Mouse (Mus musculus) brain, adult 10 weeks (tissue): ENCODE measurements around the gene Sptbn4. TPM values are rescaled to one million over a fixed set of nuclear protein-coding genes. Genes with fewer than 3 reads are reported as not detected.

ENCODE experiments used
- polyA plus RNA-seq: library from polyadenylated mRNA; stranded (reverse); fragments of 350-450 nt; fragmentation: Illumina TruSeq; extraction: RNeasy Lipid Tissue Mini Kit (QIAGEN cat#74804); gene quantifications from one replicate; pipeline ENCODE4 v1.2.3, GENCODE M21; 2015; ENCODE audit warnings: low read depth, low replicate concordance

Sptbn4 gene
- 71.8 TPM for polyA plus RNA-seq

DNA sequence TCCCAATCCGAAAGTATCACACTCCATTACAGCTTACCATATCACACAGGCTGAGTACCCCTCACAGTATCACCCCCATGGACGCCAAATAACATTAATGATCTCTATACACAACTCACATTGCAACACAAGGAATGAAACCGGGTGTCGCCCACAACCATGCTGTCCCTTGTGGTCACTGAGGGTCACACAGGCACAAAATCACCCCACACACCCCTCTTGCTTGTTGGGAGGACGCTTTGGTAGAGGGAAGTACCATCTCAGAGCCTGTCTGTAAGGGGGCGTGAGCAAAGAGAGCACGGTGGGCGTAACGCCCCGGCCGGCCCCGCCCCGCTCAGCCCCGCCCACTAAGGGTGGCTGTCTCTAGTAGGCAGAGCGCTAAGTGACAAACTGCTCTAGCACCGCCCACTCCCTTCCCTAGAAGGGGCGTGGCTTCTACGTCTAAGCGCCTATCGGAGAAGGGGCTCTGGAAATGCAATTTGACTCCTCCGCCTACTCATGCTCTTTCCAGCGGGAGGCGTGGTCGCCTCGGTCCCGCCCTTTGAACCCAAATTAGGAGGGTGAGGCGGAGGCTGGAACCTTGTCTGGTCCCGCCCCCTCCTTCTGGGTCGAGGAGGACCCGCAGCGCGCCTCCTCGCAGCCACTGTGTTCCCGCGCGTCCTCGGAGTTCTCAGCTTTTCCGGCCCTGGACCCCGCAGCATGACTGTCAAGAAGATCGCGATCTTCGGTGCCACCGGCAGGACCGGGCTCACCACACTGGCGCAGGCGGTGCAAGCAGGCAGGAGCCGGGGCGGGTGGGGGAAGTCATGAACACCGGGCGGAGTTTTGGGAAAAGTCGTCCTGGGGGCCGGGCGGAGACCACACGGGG is at the start of gene Sptbn4, which contains the start of gene Blvrb:
Gene Sptbn4 (minus strand): TSS at position 268 of the 868 bp plus-strand sequence.
Gene Blvrb (plus strand): TSS at position 560 of the 868 bp plus-strand sequence.

GRCm38 (mm10) chr7:27486770-27487697 is 39.5 kb upstream of the Sptbn4 start, which contains the start of gene Sertad1:
Sertad1 (plus strand) TSS chr7:27486910.

GRCm38 (mm10) chr7:27473156-27473834 is 25.8 kb upstream of the Sptbn4 start, which contains the start of gene Sertad3:
Sertad3 (plus strand) TSS chr7:27473768.

DNA sequence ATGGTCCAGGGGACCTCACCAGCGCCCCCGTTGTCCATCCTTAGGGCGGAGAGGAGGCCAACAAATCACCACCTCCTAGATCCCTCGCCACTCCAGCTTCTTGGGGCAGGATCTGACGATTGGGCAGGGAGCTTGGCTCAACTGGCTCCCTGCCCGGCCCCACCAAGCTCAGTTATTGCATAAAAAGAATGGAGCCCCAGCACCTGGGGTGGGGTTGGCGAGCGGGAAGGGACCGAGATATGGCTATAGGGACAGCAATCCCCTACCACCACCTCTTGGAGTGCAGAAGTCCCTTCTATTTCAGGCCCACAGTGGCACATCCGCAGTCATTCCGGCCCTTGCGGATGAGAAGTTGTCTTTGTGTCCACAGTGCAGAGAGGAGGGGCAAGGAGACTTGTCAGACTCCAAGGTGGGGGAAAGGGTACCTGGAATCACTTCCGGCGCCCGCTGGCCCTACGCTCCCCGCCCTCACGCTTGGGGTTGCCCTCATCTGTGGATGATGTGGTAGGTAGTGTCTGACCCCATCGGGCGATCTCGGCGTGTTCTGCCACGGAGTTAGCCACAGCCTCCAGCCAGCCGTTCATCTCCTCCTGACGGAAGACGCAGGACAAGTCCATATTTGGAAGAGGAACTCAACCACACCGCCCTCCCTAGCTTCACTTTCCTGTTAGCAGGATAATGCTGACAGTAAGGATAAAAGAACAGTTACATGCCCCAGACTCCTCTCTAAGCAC is 90.5 kb downstream of the Sptbn4 start, which contains the start of gene Gm20479:
Gene Gm20479 (minus strand): TSS at position 559 of the 734 bp plus-strand sequence.

GRCm38 (mm10) chr7:27355745-27356240 is 91.7 kb downstream of the Sptbn4 start, which contains the start of gene Shkbp1:
Shkbp1 (minus strand) TSS chr7:27356019.

DNA sequence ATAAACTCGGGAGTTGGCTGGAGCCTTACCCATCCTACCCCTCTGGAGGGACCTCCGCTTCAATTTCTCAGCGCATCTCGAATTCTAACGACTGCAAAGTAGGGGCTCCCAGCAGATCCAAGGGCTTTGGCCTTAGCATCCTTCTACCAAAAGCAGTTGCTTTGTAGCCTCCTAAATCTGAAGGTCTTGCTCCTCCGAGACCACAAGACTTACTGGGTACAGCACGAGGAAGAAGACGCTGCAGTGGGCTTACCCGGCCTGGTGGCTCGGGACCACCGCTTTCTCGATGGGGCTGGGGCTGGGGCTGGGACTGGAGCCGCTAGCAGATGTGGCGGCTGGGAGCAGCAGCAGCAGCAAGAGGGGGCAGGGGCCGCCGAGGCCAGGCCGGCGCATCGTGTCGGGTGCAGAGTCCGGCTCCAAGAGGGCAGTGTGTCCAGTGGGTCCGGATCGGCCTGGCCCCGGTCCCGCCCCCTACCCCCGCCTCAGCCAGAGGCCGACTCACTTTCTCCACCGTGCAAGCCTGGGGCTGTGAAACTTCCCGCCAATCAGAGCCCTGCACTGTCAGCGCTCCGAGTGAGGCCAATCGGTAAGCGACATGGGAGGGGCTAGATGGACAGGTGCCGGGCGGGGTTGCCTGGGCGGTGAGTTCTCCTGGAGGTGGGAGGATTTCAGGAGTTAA is 110.2 kb downstream of the Sptbn4 start, which contains the start of gene Ltbp4:
Gene Ltbp4 (minus strand): TSS at position 518 of the 679 bp plus-strand sequence.

Other genes starting within 250 kb of the Sptbn4 start
- 6.2 TPM for gene Itpkc, start 219.0 kb downstream of the Sptbn4 start, polyA plus RNA-seq
- gene Coq8b, start 214.7 kb downstream of the Sptbn4 start, polyA plus RNA-seq: 25.0 TPM
- 57.8 TPM for gene Numbl, start 189.3 kb downstream of the Sptbn4 start, polyA plus RNA-seq
- gene Ltbp4, start 110.0 kb downstream of the Sptbn4 start, polyA plus RNA-seq: 31.2 TPM
- 29.2 TPM for gene Shkbp1, start 91.7 kb downstream of the Sptbn4 start, polyA plus RNA-seq
- not detected for gene Gm20479, start 90.3 kb downstream of the Sptbn4 start, polyA plus RNA-seq
- 22.0 TPM for gene Blvrb, start 292 bp upstream of the Sptbn4 start, polyA plus RNA-seq
- 4.7 TPM for gene Sertad3, start 26.1 kb upstream of the Sptbn4 start, polyA plus RNA-seq
- gene Sertad1, start 39.2 kb upstream of the Sptbn4 start, polyA plus RNA-seq: 18.4 TPM
- gene Prx, start 51.6 kb upstream of the Sptbn4 start, polyA plus RNA-seq: 0.22 TPM
- not detected for gene Hipk4, start 75.6 kb upstream of the Sptbn4 start, polyA plus RNA-seq
- gene Pld3, start 105.5 kb upstream of the Sptbn4 start, polyA plus RNA-seq: 607 TPM
- 21.4 TPM for gene 2310022A10Rik, start 105.5 kb upstream of the Sptbn4 start, polyA plus RNA-seq
- gene Akt2, start 143.9 kb upstream of the Sptbn4 start, polyA plus RNA-seq: 106 TPM
- gene Ttc9b, start 206.2 kb upstream of the Sptbn4 start, polyA plus RNA-seq: 76.0 TPM
- 133 TPM for gene Map3k10, start 226.9 kb upstream of the Sptbn4 start, polyA plus RNA-seq
- 9.8 TPM for gene Zfp607b, start 241.7 kb upstream of the Sptbn4 start, polyA plus RNA-seq